Mouse (Mus musculus) kidney, adult 2 months (tissue): ENCODE measurements at regions not wholly inside any gene's neighbourhood (a gene's known extent, or its start where the extent isn't known, plus 50 kb on each side); places are given as distances from the start of the nearest gene placed in this dataset.

Source experiments
- CTCF ChIP-seq: fragments of 200-500 bp; conservative IDR thresholded peaks from 2 replicates; pipeline ENCODE4 v1.5.1; 2011; ENCODE audit warnings: low read depth, mild to moderate bottlenecking, control low read depth, low read length, moderate library complexity, mixed read lengths; ENCODE audit not compliant: insufficient read depth, insufficient read length
- POLR2A ChIP-seq: fragments of 200-500 bp; IDR thresholded peaks from one replicate; pipeline ENCODE4 v1.6.1; 2011; ENCODE audit warnings: low read depth, low read length, control low read depth

GRCm38 (mm10) chr6:98433286-98433685 is 90.7 kb upstream of the Gm765 start:
- TF ChIP-seq CTCF (no peak), POLR2A (no peak)
